Mouse (Mus musculus): ENCODE measurements around the gene Nfia.

Nfia gene

DNA sequence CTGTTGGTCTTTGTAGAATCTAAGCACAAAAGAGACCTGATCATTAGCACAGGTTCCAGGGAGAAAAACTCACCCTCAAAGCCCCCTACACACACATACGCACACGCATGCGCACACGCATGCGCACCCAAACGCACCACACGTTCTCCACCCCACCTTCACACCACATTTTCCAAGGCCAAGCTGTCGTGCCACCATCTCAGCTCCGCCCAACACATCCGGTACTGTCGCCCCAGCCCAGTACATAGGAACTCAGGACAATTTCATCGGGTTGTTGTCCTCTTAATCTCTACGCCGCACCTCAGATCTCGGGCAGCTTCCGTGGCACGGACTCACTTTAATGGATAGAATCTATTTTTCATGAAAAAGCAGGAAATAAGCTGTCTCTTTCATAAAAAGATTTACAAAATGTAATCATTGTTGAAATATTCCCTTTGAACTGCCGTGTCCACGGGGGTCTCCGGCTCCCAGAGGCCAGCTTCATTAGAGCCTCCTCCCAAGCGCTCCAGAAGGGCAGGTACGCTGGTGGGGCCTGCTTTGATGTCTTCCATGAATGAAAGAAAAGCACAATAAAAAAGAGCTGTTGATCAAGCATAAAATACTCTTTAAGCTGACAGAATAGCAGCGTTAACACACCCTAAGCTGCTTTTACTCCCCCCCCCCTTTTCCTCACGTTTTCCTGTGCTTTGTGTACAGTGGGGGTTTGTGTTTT is 330.2 kb downstream of the Nfia start:
- DNase-seq (ENCODE audit: low spot score in 2 of 2), result peak in 1 of 2 experiments; percentile 28

DNA sequence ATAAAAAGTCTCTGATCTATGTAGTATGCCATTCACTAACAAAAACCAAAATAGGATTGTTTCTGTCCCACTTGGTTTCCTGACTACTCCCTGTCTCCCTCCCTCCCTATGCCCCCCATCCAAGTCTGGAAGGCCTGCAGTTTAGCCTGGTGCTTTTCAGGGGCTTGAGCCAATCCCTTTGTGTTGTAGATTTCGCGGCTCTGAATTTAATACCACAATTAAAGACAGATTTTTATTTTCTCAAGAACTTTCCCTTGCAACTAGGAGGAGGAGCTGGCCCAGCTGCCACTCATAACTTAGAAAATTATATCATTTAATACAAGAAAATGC is 330.8 kb downstream of the Nfia start:
- no peak for DNase-seq (ENCODE audit: low spot score in 2 of 2)

DNA sequence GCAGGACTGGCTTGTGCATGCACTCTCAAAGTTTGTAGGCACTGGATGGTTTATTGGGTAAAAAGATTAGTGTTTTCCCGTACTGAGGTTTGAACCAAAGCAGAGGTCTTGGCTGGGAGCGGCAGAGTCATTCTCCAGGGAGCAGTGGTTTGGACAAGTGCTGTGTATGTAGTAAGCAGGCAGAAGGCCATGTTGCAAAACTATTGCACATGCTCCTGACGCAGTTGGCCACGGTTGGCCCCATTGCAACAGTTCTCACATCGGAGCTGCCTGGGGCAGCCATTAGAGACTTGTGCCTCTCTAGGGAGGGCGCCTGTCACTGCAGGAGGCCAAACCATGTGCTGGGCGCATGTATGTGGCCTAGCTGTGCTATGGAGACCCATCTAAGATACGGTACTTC is 331.6 kb downstream of the Nfia start:
- no peak for DNase-seq (ENCODE audit: low spot score in 2 of 2)

DNA sequence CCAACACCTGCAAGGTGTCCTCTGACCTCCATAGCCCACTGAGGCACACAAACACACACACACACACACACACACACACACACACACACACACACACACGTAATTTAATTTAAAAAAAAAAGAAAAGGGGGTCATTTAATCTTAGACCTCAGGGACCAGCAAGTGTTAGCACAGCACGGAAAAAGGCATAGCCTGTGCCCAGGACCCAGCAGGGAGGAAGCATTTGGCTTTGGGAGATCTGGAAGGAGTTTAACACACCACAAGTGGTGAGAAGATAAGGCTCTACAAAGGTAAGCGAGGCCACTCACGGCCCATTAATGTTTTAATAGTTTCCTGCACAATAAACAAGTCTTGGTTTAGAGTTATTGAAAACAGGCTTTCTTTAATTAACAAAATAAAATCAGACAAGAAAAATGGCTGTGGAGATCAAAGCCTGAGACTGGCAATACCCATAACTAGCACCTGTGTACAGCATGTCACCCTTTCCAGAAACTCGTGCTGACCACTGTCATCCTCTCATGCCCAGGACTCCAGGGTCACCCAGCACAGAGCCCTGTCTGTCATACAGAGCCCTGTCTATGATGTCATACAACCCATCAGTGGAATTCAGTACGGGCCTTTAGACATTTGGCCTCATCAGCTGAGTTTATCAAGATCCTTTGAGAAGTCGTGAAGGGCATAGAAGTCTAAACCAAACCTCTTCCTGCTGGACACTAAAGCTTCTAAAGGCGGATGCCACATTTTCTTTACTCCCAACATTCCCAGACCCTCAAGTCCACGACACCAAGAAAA is 332.6 kb downstream of the Nfia start:
- DNase-seq (ENCODE audit: low spot score in 2 of 2), result no peak

DNA sequence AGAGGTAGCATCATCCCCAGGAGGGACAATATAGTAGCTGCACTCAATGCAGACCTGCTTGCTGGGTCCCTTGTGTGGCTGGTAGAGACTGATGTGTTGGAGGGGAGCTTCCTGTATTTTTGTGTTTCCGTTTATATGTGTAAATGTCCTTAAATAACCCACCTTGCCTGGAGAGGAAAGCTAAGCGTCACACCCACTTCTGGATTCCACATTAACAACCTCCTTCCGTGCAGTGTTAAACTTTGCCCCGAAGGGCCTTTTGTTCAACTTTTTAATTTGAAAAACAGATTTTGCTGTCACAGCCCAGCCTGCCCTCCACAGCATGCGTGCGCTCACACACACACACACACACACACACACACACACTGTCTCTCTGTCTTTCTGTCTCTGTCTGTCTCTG is 333.4 kb downstream of the Nfia start:
- no peak for DNase-seq (ENCODE audit: low spot score in 2 of 2)

DNA sequence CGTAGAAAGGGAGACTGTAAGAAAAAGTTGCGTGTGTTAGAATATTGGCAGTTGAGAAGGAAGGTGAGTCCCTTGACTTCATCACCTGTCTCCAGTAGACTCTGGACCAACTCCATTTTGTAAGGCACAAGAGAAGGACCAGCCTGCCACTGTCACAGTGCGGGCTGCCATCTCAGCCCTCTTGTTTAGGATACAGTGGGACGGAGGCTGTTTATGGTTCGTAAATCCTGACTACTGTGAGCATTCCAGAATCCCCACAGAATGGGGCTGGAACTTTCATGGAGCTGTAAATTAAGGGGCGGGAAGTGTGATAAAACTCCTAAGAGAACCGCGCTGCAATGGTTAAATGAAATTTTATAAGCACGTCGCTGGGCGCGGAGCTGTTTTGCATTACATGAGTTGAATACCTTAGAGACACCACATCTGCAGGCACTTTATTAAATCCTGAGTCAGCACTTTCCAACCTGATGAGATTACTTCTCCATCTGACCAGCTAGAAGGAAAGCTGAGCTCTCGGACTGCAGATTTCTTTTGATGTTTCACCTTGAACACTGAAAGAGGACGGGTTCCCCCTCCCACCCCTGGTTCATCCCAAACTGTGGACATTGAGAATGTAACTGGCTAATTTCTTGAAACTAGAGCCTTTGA is 334.0 kb downstream of the Nfia start:
- no peak for DNase-seq (ENCODE audit: low spot score in 2 of 2)

DNA sequence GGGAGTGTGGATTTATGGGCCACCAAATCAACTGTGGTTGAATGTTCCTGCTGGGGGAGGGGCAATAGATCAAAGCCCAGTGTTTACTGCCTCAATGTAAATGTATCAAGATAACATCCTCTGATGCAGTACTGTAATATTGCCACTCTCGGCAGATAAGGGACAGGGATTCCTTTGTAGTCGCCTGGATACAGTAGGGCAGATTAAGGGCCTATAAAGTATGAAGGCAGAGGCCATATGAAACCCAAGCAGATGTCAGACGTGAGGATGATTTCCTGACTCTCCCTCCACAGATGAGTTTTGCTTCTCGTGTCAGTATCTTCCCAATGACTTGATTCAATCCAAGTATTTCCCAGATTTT is 334.5 kb downstream of the Nfia start:
- no peak for DNase-seq (ENCODE audit: low spot score in 2 of 2)

DNA sequence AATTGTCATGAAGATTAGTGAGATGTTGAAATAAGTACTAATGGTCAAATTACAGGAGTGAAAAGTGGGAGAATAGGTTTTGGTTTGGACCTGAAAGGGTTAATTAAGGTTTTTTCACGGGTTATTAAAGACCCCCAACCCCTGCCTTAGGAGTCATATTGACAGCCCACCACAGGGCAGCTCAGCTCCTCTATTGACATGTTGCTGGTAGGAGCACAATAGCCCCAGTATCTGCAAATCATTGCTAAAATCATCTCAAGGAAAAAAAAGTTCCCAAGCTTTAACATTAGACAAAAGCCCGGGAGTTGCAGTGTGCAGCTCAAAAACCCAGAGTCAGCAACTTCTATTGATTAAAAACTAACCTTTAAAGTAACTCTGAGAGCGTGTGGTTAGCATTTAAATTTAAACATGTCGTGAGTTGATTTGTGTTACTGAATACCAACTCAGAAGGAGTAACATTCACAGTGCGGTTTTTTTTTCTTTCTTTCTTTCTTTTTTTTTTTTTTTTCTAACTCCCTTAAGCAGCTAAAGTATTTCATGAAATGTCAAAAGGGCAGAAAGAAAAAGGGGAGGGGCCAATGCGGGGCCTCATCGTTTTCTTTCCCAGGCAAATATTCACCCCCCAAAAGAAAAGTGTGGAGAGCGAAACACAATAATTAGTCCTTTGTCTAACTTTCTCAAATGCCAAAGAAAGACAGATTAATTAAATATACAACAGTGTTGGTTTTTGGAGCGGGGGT is 335.6 kb downstream of the Nfia start:
- no peak for DNase-seq (ENCODE audit: low spot score in 2 of 2)

DNA sequence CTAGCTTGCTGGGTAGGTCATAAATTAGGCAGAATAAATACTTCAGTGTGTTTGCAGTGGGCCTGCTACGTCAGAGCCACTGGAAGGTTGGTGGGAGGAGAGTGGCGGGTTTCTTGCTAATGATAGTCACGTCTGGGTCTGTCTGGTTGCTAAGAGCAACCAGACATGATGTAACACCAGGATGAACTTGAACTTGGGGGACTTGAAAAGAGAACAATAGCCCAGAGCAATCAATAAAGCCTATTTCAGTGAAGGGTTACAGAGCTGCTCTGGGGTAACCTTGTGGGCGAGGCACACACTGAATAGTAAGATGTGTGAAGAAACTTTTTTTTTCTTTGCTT is 336.1 kb downstream of the Nfia start:
- no peak for DNase-seq (ENCODE audit: low spot score in 2 of 2)

DNA sequence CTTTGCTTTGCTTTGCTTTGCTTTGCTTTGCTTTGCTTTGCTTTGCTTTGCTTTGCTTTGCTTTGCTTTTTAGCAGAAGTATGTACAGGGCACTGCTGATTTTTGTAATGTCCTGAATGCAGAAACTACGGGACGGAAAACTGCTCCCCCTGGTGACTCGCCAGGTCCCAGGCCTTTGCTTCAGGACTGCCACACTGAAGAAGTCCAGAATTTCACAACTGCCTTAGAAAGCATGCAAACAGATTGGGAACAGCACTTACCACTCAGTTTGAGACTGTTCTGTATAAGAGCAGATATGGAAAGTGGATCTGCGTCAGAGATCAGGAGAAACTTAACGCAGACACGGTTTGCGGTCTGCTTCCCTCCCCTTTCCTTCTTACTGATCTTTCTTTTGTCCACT is 336.5 kb downstream of the Nfia start:
- DNase-seq (ENCODE audit: low spot score in 2 of 2), result peak in 1 of 2 experiments; percentile 54

DNA sequence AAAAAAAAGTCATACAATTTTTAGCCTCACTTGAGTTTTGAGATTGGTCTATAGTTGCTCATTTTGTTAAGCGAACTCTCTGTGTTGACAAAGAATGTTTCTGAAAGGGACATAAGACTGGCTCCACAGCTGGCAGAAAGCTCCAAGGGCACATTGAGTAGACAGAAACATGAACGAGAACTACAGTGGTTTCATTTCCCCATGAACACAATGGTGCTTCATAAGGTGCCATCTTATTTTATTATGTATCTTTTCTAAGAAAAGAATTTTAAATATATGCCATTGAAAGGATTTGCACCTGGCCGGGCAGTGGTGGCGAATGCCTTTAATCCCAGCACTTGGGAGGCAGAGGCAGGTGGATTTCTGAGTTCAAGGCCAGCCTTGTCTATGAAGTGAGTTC is 337.4 kb downstream of the Nfia start:
- DNase-seq (ENCODE audit: low spot score in 2 of 2), result no peak

DNA sequence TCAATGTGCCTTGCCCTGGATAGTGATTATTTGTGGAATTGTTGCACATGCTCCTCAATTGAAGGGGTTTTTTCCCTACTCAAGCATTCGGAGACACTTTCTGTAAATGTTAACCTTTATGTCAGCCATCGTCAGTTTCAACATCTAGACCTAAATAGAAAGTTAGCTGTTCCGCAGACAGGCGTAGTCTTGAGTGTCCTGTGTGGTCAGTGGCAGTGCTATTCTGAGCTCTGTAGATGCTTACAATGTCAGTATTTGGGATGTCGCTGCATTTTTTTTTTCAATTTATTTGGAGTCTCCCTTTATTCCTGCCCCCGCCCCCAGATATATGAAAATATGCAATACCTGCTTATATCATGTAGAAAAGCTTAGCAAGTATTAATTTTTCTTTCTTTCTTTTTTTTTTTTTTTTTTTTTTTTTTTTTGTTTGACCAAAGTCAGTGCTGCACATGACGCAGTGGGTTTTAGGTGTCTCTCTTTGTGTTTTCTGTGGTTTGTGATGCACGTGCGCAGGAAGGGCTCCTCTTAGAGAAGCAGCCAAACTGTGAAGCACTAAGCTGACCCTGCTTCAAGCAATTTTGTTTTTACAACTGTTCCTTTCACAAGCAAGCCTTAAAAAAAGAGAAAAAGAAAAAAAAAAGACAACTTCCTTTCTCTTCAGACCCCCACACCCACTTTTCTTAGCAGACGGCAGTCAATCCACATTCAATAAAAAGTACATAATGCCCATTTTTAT is 340.9 kb downstream of the Nfia start:
- no peak for DNase-seq (ENCODE audit: low spot score in 2 of 2)

DNA sequence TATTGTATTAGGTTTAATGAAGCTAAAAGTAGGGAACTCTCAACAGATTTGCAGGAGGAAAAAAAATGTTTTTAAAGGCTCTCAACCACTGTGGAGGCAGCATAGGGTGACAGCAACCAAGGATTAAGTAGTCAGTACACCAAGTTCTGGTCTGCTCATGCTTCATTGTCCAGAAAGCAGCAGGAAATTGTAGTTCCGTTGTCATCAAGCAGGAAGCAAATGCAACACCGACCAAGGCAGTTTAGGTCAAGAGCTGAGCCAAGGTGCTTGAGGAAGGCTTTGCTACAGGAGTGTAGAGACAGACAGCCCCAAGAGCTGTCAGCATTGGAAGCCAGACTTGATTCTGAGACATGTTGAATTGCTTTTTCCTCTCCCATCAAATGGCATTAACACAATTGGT is 342.4 kb downstream of the Nfia start:
- DNase-seq (ENCODE audit: low spot score in 2 of 2), result no peak

DNA sequence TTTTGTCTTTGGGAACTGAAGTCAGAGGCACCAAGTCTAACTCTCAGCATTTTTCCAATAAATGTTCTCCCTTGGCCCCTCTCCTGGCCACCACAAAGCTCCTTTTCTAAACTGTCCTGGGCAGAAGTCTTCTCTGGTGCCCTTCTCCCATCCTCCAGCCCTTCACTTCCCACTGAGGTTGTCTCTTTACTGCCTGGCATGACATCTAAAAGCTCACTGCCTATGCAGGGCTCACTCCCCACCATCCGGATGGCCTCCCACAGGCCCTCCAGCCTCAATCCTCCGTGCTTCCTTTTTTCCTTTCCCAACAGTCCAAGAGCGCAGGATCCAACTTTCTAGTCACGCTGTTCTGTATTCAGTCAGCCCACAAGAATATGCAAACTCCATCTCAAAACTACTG is 342.9 kb downstream of the Nfia start:
- DNase-seq (ENCODE audit: low spot score in 2 of 2), result no peak

DNA sequence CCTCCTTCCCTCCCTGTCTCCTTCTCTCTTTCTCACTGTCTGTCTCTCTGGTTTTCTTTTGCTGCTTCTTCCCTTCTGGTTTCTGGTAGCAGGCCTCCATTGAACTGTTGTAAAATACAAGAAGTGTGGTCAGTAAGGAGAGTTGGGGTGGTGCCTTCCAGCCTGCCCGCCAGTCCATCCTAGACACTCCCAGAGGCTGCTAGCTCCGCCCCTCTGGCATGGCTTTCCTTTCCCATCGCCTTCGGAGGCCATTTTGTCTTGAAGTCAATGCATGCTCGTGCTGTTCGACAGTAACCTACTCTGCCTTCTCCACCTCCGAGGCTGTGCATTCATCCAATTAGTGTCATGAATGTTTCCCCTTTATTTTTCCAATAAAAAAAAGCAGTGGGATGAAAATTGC is 343.5 kb downstream of the Nfia start:
- DNase-seq (ENCODE audit: low spot score in 2 of 2), result no peak

DNA sequence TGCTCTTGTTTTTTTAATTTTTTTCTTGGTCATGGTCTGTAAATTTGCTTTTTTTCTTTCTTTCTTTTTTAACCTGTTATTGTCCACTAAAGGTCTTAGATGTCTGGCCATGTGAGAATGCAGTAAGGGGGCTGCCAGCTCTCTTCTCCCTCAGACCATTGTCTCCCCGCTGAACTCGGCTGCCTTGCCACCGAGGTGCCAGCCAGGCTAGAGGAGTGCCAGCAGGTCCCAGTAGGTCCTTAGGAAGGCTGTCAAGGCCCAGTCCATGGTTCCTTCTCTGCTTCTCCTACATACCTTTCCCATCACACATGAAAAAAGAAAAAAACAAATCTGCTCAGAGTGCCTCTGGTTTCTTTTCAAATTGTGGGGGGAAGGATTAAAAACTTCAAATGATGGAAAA is 345.6 kb downstream of the Nfia start:
- DNase-seq (ENCODE audit: low spot score in 2 of 2), result no peak

DNA sequence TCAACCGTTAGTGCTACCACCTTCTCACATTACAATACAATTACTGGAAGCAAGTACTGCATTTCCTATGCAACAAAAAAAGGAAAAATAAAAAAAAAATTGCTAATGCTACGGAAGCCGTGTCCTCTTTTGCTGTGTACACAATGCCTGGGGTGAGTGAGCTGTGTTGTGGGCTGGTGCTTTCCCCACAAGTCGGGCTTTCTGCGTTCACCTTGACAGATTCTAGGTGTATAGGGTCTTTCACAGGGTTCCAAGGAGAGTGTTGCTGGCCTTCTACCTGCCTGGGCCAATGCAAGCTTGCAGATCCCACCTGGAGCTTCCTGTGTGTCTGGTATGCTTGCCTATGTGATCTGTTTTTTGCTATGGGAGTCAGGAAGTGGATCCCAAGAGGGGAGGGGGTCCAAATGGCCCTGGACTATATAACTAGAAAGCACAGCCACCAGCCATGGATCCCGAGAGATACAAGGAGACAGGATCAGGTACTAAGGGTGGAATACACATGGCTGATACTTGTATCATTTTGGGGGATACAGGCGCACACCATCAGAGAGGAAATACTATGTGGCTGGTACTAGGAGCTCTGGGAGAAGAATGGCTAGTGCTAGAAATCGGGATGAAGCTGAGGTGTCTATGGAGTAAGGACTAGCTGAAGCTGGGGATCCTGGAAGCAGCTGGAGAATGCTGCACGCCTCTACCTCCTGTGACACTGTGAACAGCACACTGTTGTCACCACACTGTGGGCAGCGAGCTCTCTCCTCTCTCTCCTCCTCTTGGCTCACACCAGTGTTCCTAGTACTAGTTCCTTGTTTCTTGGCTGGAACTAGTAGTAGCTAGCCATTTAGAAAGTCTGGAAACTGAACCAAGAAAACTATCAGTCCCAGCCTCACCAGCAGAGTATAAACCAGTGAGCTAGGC is 346.5 kb downstream of the Nfia start:
- DNase-seq (ENCODE audit: low spot score in 2 of 2), result no peak

DNA sequence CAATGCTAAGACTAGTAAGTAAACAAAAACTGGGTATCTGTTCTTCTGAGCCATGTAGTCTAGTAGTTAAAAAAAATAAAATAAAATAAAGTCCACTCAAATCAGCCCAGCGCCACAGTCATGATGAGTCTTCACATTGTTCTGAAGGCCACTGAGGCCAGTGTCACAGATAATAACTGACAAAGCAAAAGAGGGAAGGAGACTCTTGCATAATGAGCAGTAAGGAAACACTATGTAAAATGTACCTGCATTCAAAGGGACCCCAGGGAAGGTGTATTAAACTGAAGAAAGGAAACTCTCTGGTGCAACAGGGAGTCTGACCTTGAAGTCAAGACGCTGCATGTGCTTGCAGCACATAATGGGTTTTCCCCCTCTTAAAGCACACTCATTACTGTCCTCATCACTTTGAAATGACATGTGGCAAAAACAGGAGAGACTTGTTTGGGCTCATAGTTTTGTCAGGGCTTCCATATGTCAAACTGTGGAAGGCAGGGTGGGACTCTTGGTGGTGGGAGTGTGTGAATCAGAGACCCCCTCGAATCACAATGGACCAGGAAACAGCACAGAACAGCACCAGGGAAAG is 347.5 kb downstream of the Nfia start:
- no peak for DNase-seq (ENCODE audit: low spot score in 2 of 2)

DNA sequence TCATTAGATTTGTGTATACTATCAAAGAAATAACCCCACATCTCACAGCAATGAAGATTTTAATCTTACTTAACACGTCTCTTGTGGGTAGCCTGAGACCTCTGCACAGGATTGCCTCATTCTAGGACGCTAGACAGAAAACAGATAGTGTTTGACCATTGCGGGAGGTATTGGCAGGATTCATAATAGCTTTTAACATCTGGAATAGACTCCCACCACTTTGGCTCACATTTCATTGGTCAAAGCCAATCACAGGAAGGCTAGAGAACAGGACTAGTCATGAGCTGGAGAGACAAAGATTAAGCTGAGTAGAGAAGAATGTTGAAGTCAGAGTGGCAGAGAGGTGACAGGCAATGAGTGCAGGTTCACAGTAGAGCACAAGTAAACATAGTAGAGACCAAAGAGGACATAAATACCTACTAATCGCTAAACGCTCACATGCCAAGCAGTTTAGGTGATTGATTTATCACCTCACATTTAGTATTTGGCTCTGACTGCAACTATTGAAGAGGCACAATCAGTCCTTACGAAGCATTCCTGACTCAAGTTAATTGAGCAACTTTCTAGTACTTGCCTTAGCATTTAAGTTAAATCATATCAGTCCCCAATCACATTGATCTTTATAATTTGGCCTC is 348.3 kb downstream of the Nfia start:
- DNase-seq (ENCODE audit: low spot score in 2 of 2), result no peak
